Mouse (Mus musculus) inflammation-experienced regulatory T-cells, adult 6 months (primary cell): ENCODE results near the gene Gpr176. TPM values are rescaled to one million over a fixed set of nuclear protein-coding genes. Genes with fewer than 3 reads are reported as not detected.
A peak's percentile ranks its signal among the peaks of the same experiment; 100 is the strongest.

ENCODE experiments used
- ATAC-seq: one replicate; pipeline ENCODE4 v1.8.0; 2017
- polyA plus RNA-seq, 3 experiments: library from polyadenylated mRNA; unstranded; fragments of 100-300 nt; shearing (Covaris generic); gene quantifications; one replicate each; pipeline ENCODE4 v1.2.1; 2017

Gene Gpr176
- polyA plus RNA-seq, 3 experiments from 2014 or later, result 0.11 TPM; not detected in 2

GRCm38 (mm10) chr2:118372561-118372900 lies 688 bp downstream of the Gpr176 start:
- ATAC-seq, result no peak

- ATAC-seq, result no peak
Observed at GRCm38 (mm10) chr2:118371841-118372240, 1.4 kb downstream of the Gpr176 start.

- no peak for ATAC-seq
Observed at GRCm38 (mm10) chr2:118355138-118355719, 18.0 kb downstream of the Gpr176 start.

DNA sequence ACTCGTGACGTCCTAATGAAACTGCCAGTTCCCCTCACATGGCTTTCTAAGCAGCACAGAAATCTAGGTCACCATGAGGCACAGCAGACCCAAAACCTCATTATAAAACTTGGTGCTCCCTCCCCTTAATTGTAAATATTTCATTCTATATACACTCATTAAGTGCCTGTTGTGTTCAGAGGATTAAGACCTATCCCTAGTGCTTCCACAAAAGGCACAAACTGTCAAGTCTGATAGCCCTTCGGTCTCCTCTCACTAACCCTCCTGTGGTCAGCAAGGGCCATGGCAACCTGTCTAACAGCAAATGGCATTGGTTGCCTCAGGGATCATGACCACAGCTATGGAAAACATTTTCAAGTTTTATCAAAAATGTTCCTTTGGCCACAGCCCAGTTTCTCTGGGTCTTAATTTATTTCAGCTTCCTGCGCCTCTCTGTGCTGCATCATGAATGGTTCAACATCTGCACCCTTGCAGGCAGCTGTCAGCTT lies 19.3 kb downstream of the Gpr176 start:
- ATAC-seq, result no peak

GRCm38 (mm10) chr2:118353498-118353897 lies 19.7 kb downstream of the Gpr176 start:
- ATAC-seq, result no peak

GRCm38 (mm10) chr2:118345535-118345934 lies 27.7 kb downstream of the Gpr176 start:
- ATAC-seq, result no peak

DNA sequence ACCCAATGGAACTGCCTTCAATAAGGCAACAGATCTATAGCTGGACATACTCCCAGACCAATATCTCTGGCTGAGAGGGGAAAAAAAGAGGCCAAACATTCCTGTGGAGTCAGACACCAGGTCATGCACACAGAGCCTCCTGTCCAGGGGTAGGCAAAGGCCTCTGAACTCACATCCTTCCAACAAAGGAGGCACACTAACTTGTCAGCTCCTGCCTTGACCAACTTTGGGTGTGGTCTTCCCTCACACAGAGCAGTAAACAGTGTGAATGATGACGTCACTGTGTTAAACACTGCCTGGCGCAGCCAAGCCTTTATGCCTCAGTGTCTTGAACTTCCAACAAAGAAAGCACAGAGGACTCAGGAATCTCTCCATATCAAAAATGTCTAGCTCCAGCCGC lies 29.3 kb downstream of the Gpr176 start:
- ATAC-seq, result no peak

DNA sequence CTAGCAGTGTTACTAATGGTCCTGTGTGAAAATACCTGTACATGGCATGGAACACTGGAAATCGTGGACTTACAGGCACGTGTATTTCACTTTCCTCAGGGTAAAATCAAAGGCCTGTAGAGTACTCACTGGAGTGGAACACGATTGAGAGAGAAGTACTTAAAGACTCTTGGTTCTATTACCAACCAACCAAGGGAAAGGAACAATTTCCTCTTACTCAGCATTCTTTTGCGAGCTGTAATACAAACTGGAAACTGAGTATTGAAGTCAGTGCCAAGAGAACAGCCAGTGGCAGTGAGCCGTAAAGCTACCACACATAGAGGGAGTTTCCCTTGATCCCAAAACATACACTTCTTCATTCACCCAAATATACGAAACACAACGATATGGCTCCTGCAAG lies 31.9 kb downstream of the Gpr176 start:
- no peak for ATAC-seq

DNA sequence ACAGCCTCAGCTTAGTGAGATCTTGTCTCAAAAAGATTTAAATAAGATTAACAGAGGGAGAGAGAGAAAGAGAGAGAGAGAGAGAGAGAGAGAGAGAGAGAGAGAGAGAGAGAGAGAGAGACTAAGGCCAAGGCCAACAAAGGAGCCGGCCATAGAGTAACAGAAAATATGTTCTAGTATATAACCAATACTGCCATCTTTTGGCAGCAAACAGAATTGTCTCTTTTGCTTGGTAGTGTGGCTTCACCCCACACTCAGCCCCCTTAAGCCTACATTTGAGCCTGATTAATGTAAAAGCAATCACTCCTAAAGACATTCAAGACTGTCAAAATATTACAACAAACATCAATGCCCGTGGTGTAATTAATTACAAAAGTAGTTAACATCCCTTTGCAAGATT lies 37.1 kb downstream of the Gpr176 start:
- ATAC-seq, result no peak

GRCm38 (mm10) chr2:118322663-118323062 lies 50.6 kb downstream of the Gpr176 start:
- no peak for ATAC-seq

DNA sequence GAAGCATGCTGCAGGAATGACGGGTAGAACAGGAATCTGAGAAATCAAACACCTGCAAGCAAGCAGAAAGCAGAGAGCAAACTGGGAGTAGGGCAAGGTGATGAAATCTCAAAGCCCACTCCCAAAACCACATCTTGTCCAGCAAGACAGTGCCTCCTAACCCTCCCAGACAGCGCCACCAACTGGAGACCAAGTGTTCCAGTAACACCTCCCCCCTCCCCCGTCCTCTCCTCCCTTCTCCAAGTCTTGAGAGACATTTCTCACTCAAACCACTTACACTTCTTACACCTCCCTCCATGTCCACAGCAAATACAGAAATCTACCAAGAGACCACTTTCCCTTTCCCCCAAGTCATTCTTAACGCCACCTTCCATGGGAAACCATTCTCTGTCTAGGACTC lies 51.4 kb downstream of the Gpr176 start:
- no peak for ATAC-seq

- no peak for ATAC-seq
Observed at GRCm38 (mm10) chr2:118321094-118321493, 52.1 kb downstream of the Gpr176 start.

GRCm38 (mm10) chr2:118320519-118320918 lies 52.7 kb downstream of the Gpr176 start:
- no peak for ATAC-seq

- ATAC-seq, result no peak
Observed at GRCm38 (mm10) chr2:118319176-118319575, 54.0 kb downstream of the Gpr176 start.

- no peak for ATAC-seq
Observed at GRCm38 (mm10) chr2:118316939-118317338, 56.3 kb downstream of the Gpr176 start.

GRCm38 (mm10) chr2:118315656-118316402 lies 57.4 kb downstream of the Gpr176 start:
- no peak for ATAC-seq

GRCm38 (mm10) chr2:118307561-118307960 lies 65.7 kb downstream of the Gpr176 start:
- ATAC-seq, result peak; percentile 41

DNA sequence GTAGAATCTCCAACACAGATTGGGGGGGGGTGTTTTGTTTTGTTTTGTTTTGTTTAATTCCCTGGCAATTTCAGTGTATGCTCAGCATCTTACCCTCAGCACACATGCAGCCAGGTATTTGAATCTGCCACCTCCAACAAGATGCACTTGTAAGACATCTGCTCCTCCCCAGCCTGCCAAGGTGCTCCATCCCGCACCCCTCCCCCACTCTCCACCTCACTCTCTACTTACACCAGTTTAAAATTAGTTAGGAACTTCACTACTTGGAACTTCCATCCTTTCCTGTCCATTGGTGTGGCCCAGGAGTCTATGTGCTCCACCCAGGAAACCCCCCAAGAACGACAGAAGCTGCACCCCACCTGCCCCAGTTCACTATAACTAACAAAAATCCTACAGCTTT lies 66.3 kb downstream of the Gpr176 start:
- no peak for ATAC-seq

- ATAC-seq, result no peak
Observed at GRCm38 (mm10) chr2:118306522-118306895, 66.7 kb downstream of the Gpr176 start.

GRCm38 (mm10) chr2:118305827-118306521 lies 67.2 kb downstream of the Gpr176 start:
- no peak for ATAC-seq

GRCm38 (mm10) chr2:118303456-118303855 lies 69.8 kb downstream of the Gpr176 start:
- ATAC-seq, result no peak

GRCm38 (mm10) chr2:118301656-118302055 lies 71.6 kb downstream of the Gpr176 start:
- ATAC-seq, result no peak

DNA sequence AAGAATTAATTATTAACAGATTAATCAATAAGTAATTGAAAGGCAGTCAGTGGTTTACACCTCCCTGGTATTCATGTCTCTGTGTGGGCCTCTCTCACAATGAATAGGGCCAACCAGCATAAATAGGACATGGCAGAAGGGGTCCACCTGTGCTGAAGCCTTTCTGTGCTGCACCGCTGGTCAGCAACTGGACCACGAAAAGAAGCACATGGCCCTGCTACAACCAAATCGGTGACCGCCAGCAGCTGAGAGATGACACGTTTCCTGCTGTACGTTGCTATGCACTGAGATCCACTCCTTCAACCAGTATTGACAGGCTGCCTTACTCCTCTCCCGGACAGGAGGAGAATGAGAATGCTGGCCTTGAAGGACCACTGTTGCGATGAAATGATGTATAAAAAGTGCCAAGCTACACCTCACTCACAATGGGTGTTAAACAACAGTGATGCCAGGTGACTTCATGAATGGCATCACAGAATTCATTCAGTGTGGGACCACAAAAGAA lies 72.1 kb downstream of the Gpr176 start:
- ATAC-seq, result no peak

GRCm38 (mm10) chr2:118299981-118300380 lies 73.2 kb downstream of the Gpr176 start:
- no peak for ATAC-seq
